Mouse (Mus musculus): Measurements from ENCODE around the gene Cog5. TPM values are rescaled to one million over a fixed set of nuclear protein-coding genes. Genes with fewer than 3 reads are reported as not detected.

Cog5 gene
- polyA plus RNA-seq, 1 experiment from 2014 or later = 24.2 TPM

- Histone ChIP-seq H3K9ac (no peak overlapping the region), H3K27ac (no peak overlapping the region), H3K4me1 (peaks cover 27% of the 10 kb centered on the region), H3K4me3 (no peak overlapping the region), H3K4me2 (no peak overlapping the region), H3K36me3 (ENCODE audit: poor library complexity, severe bottlenecking) (no peaks in the 10 kb centered on the region), H3K27me3 (no peaks in the 10 kb centered on the region), H3K9me3 (replicated peaks) (no peaks in the 10 kb centered on the region)
- ATAC-seq = no peak
- 82% methylated on average over 4 of the region's 4 CpGs for WGBS
Measured at GRCm38 (mm10) chr12:31900391-31900914, 245.8 kb downstream of the Cog5 start.

GRCm38 (mm10) chr12:31905696-31906551, 251.3 kb downstream of the Cog5 start:
- peak; percentile 96 for ATAC-seq
- Histone ChIP-seq H3K9me3 (replicated peaks) (no peaks in the 10 kb centered on the region), H3K4me3 (no peak overlapping the region), H3K4me2 (peak overlapping the region; percentile 16), H3K4me1 (peaks cover 15% of the 10 kb centered on the region), H3K36me3 (ENCODE audit: poor library complexity, severe bottlenecking) (no peaks in the 10 kb centered on the region), H3K9ac (0 out of 2 replicates have a peak overlapping the region, but pooled peaks have one; percentile 16), H3K27me3 (no peaks in the 10 kb centered on the region), H3K27ac (peak overlapping the region; percentile 88)
- 28% methylated on average over 6 of the region's 6 CpGs for WGBS

GRCm38 (mm10) chr12:31907436-31907835, 252.8 kb downstream of the Cog5 start:
- Histone ChIP-seq H3K4me3 (no peak overlapping the region), H3K4me2 (no peak overlapping the region), H3K9me3 (replicated peaks) (no peaks in the 10 kb centered on the region), H3K27me3 (no peaks in the 10 kb centered on the region), H3K36me3 (ENCODE audit: poor library complexity, severe bottlenecking) (no peaks in the 10 kb centered on the region), H3K9ac (no peak overlapping the region), H3K27ac (no peak overlapping the region), H3K4me1 (peaks cover 15% of the 10 kb centered on the region)
- ATAC-seq = no peak
- WGBS = 92% methylated on average over 2 of the region's 2 CpGs

- Histone ChIP-seq H3K4me1 (no peaks in the 10 kb centered on the region), H3K9ac (no peak overlapping the region), H3K27ac (no peak overlapping the region), H3K4me2 (no peak overlapping the region), H3K4me3 (no peak overlapping the region), H3K36me3 (ENCODE audit: poor library complexity, severe bottlenecking) (no peaks in the 10 kb centered on the region), H3K27me3 (no peaks in the 10 kb centered on the region), H3K9me3 (replicated peaks) (no peaks in the 10 kb centered on the region)
- WGBS = 83% methylated on average over 6 of the region's 6 CpGs
- no peak for ATAC-seq
Measured at GRCm38 (mm10) chr12:31912966-31913551, 258.4 kb downstream of the Cog5 start.

GRCm38 (mm10) chr12:31913614-31914013, 258.9 kb downstream of the Cog5 start:
- 68% methylated on average over 4 of the region's 4 CpGs for WGBS
- ATAC-seq = peak; percentile 62; the same call in 1 of the 2 replicates
- H3K27me3 ChIP-seq = no peaks in the 10 kb centered on the region
- H3K36me3 ChIP-seq (ENCODE audit: poor library complexity, severe bottlenecking) = no peaks in the 10 kb centered on the region
- H3K4me2 ChIP-seq = no peak overlapping the region
- H3K9me3 ChIP-seq (replicated peaks) = no peaks in the 10 kb centered on the region
- H3K4me3 ChIP-seq = no peak overlapping the region
- no peak overlapping the region for H3K9ac ChIP-seq
- H3K4me1 ChIP-seq = no peaks in the 10 kb centered on the region
- H3K27ac ChIP-seq = no peak overlapping the region

- ATAC-seq = no peak
- H3K9ac ChIP-seq = no peak overlapping the region
- WGBS = 96% methylated on average over 5 of the region's 5 CpGs
- H3K4me3 ChIP-seq = no peak overlapping the region
- H3K36me3 ChIP-seq (ENCODE audit: poor library complexity, severe bottlenecking) = peaks cover 11% of the 10 kb centered on the region; the same call in 1 of the 2 replicates
- no peaks in the 10 kb centered on the region for H3K9me3 ChIP-seq (replicated peaks)
- no peaks in the 10 kb centered on the region for H3K4me1 ChIP-seq
- H3K4me2 ChIP-seq = no peak overlapping the region
- no peak overlapping the region for H3K27ac ChIP-seq
- H3K27me3 ChIP-seq = no peaks in the 10 kb centered on the region
Measured at GRCm38 (mm10) chr12:31916691-31917090, 262.0 kb downstream of the Cog5 start.

- no peaks in the 10 kb centered on the region for H3K4me1 ChIP-seq
- no peak overlapping the region for H3K9ac ChIP-seq
- H3K36me3 ChIP-seq (ENCODE audit: poor library complexity, severe bottlenecking) = peaks cover 17% of the 10 kb centered on the region; the same call in 1 of the 2 replicates
- no peak overlapping the region for H3K4me2 ChIP-seq
- no peak overlapping the region for H3K27ac ChIP-seq
- no peak for ATAC-seq
- no peaks in the 10 kb centered on the region for H3K9me3 ChIP-seq (replicated peaks)
- H3K27me3 ChIP-seq = no peaks in the 10 kb centered on the region
- 92% methylated on average over 5 of the region's 5 CpGs for WGBS
- H3K4me3 ChIP-seq = no peak overlapping the region
Measured at GRCm38 (mm10) chr12:31917245-31917644, 262.6 kb downstream of the Cog5 start.

GRCm38 (mm10) chr12:31920464-31921405, 266.1 kb downstream of the Cog5 start:
- no peak overlapping the region for H3K9ac ChIP-seq
- no peaks in the 10 kb centered on the region for H3K27me3 ChIP-seq

GRCm38 (mm10) chr12:31924135-31924534, 269.5 kb downstream of the Cog5 start:
- no peaks in the 10 kb centered on the region for H3K9me3 ChIP-seq (replicated peaks)
- H3K4me1 ChIP-seq = no peaks in the 10 kb centered on the region
- H3K27me3 ChIP-seq = no peaks in the 10 kb centered on the region
- no peak for ATAC-seq
- H3K4me2 ChIP-seq = no peak overlapping the region
- no peak overlapping the region for H3K27ac ChIP-seq
- H3K9ac ChIP-seq = no peak overlapping the region
- WGBS = 92% methylated on average over 3 of the region's 3 CpGs
- peaks cover 69% of the 10 kb centered on the region for H3K36me3 ChIP-seq (ENCODE audit: poor library complexity, severe bottlenecking)
- H3K4me3 ChIP-seq = no peak overlapping the region

More at GRCm38 (mm10) chr12:31920464-31921405, 266.1 kb downstream of the Cog5 start:
- Histone ChIP-seq H3K36me3 (ENCODE audit: poor library complexity, severe bottlenecking) (peaks cover 42% of the 10 kb centered on the region), H3K4me3 (no peak overlapping the region), H3K27ac (no peak overlapping the region), H3K4me2 (no peak overlapping the region), H3K9me3 (replicated peaks) (no peaks in the 10 kb centered on the region), H3K4me1 (no peaks in the 10 kb centered on the region)
- 86% methylated on average over 18 of the region's 18 CpGs for WGBS
- no peak for ATAC-seq

- Histone ChIP-seq H3K4me1 (no peaks in the 10 kb centered on the region), H3K27ac (no peak overlapping the region), H3K36me3 (ENCODE audit: poor library complexity, severe bottlenecking) (peaks cover 78% of the 10 kb centered on the region), H3K4me3 (no peak overlapping the region), H3K9ac (no peak overlapping the region), H3K9me3 (replicated peaks) (no peaks in the 10 kb centered on the region), H3K4me2 (no peak overlapping the region), H3K27me3 (no peaks in the 10 kb centered on the region)
- whole genome bisulfite sequencing = 91% methylated on average over 6 of the region's 6 CpGs
- no peak for ATAC-seq
Measured at GRCm38 (mm10) chr12:31925343-31925742, 270.7 kb downstream of the Cog5 start.

GRCm38 (mm10) chr12:31926661-31927061, 272.0 kb downstream of the Cog5 start:
- Histone ChIP-seq H3K4me1 (no peaks in the 10 kb centered on the region), H3K9me3 (replicated peaks) (no peaks in the 10 kb centered on the region), H3K4me3 (no peak overlapping the region), H3K36me3 (ENCODE audit: poor library complexity, severe bottlenecking) (peaks cover 80% of the 10 kb centered on the region), H3K27me3 (no peaks in the 10 kb centered on the region), H3K27ac (no peak overlapping the region), H3K9ac (no peak overlapping the region), H3K4me2 (no peak overlapping the region)
- WGBS = 35% methylated on average over 4 of the region's 4 CpGs
- peak; percentile 85 for ATAC-seq

Measured in forebrain, embryonic 13.5 days (tissue).